Mouse (Mus musculus) small intestine, adult 2 months (tissue): Measurements from ENCODE around the gene Tmem251.

Experiments
- CTCF ChIP-seq: fragments of 200-500 bp; IDR thresholded peaks from 2 replicates; pipeline ENCODE4 v1.5.1; 2012; ENCODE audit warnings: low read depth, mild to moderate bottlenecking, control low read depth, inconsistent platforms, low read length, moderate library complexity, mixed read lengths; ENCODE audit not compliant: insufficient replicate concordance, insufficient read length; ENCODE audit errors: extremely low read depth
- POLR2A ChIP-seq: fragments of 200-500 bp; IDR thresholded peaks from 2 replicates; pipeline ENCODE4 v1.6.1; 2012; ENCODE audit warnings: low read depth, mild to moderate bottlenecking, control low read depth, inconsistent platforms, low read length, moderate library complexity

DNA sequence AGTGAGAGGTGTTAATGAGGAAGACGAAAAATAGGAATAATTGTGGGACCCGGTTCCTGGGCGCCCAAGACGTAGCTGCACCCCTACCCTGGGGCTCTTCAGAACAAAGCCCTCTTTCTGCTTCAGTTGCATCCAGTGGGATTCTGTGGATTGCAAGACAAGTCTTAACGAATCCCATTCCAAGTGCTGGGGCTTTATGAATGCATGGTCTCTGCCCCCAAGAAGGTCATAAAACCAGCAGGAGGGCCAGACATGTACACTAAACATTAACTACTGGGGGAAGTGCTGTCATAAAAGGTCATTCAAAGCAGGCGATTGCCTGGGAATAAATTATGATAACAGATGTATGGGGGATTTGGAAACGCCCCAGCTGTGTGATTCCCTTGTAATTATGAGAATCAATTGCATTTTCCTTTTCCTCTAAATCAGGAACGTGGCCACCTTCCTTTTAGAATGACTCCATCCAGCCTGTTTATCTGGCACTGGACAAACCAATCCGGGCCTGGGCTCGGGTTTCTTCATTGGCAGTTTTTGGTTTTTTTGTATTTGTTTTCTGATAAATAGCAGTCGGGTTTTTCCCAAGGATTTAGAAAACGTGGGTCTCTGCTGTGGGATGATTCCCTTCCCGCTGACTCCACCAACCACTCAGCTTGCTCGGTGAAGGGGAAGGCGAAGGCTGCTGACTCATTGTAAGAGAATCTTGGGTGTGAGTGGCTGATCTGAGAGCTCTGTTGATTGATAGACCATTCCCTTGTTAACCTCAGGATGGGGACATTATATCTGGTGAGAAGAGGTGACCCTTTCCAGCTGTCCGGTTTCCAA lies 12.6 kb upstream of the Tmem251 start:
- TF ChIP-seq CTCF (no peak), POLR2A (no peak)
